Mouse (Mus musculus): Measurements from ENCODE around the gene Palld.

Palld gene

DNA sequence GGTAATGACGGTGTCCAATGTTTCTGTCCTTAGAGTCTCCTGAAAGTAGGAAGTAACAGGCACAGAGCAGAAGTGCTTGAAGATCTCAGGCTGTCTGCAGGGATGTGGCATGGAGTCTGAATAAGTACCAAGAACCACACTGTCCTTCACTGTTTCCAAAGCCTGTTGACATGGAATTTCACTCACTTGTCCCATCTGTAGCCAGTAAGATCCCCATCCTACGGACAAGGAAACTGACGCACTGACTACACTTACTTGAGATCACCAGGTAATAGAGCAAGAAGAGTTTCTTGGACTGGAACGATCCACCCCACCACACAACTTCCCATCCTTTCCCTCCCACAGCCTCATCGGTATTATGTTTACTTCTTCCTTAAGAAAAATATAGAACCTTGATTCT is 128.3 kb downstream of the Palld start:
- no peak for DNase-seq (ENCODE audit: low spot score in 2 of 2)

DNA sequence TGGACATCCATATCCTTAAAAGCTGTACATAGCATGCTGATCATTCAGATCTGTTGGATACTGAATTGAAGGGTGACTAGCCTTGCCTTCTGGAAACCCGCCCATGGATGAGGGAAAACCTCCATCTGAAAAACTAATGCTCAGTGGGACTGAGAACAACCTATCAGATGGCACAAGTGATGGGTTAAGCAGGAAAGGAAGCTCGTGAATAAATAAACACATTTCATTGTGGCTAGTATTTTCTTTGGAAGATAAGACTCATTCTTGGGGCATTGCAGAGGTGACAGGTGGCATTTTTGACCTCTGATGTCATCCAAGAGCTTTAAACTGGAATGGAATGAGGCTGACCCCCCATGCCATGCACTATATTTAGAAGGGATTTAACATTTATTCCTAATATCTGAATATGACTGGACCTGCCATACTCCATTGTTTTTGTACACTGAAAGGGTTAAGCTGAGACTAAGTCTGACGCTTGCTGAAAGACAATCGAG is 128.8 kb downstream of the Palld start:
- no peak for DNase-seq (ENCODE audit: low spot score in 2 of 2)

DNA sequence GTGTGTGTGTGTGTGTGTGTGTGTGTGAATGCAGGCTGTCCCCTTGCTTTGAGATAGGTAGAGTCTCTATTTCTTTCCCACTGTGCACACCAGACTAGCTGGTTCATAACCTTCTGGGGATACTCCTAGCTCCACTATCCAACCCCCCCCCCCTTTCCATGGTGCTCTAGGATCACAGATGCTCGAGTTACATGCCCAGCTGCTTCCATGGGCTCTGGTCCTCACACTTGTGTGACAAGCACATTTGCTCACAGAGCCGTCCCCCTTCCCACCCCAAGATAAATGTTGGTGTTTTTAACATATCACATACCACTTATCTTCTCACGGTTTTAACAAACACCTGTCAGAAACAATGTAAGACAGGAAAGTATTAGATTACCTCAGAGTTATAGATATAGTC is 131.2 kb downstream of the Palld start:
- DNase-seq (ENCODE audit: low spot score in 2 of 2), result no peak

DNA sequence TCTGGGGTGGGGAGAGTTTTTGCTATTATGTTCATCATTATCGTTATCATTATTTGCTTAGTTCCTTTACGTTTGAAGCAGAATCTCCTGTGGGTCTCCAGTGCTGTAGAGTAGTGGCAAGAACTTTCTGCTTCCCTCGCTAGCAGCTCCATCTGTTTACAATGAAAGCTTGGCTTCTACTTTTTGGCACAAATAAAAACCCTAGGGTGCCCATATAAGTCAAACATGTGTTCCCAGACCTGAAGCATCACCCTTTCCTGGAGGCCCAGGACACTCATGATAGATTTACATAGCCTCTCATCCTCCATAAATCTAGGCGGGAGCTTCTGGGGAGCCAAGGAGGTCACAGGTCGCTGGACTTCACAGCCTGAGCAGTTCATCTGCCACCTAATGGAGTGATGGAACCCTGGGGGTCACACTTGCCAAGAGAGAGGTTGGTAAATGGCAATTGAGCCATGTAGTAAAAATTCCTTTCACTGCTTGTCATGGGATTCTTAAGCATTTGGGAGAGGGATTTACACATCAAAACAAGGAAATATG is 133.1 kb downstream of the Palld start:
- no peak for DNase-seq (ENCODE audit: low spot score in 2 of 2)

DNA sequence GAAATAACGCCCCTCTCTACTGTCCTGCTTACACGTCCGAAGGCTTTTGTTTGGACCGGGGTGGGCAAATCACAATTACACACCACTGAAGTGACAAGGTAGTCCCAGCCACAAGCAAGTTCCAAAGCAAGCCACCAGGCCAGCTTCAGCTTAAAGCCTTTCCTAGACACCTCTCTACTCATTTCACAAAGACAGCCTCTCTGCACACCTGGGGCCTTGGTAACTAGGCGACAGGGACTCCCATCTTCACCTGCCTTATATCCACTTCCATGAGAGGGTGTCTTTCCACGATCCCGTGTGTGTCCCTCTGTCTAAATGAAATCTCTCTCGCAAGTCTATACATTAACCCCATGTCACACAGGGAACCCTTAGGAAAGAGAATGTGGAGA is 142.3 kb downstream of the Palld start:
- DNase-seq (ENCODE audit: low spot score in 2 of 2), result no peak

DNA sequence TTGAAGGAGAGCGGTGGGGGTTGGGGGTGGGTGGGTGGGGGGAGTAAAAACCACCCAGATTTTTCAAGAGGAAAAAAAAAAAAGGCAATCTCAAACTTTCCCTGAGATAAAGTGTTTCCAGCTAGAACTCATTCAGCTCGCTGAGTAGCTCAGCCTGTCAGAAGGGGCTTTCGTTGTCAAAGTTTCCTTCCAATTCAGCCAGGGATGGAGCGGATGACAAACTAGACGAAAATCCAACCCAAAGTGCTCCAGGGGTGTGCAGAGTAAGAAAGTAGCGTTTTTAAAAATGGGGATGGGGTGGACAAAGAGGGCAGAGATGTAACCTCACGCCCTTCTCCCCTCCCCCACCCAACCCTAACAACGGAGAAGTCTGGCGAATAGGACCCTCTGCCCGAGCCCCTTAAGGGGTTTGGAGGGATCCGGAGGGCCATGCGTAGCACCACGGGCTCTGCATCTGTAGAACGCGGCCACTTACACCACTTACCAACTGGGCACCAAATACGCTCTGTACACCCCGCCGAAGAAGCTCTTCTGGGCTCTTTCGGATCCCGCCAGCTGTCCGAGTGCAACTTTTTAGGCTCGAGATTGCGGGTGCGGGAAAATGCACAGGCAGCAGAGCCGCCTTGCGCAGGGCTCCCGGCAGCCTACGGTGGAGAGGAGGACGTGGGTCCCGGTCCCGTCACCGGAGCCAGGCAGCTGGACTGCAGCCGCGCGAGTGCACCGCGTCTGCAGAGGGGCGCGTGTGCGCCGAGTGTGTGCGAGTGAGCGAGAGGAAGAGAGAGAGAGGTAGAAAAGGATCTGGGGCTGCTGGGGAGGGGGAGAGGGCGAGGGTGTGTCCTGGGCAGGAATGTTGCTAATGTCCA is 142.9 kb downstream of the Palld start:
- no peak for DNase-seq (ENCODE audit: low spot score in 2 of 2)

DNA sequence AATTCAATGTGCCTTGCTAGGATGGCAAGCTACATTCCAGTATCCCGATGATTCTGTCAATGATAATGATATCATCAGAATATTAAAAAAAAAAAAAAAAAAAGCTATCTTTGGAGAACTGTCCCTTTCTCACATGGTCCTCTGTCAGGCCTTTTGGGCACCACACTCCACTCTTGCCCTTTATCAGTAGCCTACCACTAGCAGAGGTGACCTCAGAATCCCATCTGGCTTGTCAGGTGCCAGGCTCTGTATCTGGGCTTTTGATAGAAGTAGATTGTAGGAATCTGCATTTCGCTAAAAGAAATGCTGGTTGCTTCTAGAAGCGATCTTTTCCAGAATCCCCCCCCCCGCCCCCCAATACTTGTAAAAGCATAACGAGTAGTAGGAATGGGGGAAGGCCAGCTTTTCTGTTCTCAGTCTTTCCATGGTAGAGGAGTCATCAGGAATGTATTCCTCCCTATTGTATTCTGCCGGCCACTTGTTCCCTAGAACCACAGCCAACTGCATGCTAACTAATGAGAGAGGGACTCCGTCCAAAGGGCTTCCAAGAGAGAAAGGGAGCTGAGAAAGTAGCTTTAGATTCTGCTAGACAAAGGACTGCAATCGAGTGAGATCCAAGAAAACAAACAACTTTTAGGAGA is 143.7 kb downstream of the Palld start:
- no peak for DNase-seq (ENCODE audit: low spot score in 2 of 2)

DNA sequence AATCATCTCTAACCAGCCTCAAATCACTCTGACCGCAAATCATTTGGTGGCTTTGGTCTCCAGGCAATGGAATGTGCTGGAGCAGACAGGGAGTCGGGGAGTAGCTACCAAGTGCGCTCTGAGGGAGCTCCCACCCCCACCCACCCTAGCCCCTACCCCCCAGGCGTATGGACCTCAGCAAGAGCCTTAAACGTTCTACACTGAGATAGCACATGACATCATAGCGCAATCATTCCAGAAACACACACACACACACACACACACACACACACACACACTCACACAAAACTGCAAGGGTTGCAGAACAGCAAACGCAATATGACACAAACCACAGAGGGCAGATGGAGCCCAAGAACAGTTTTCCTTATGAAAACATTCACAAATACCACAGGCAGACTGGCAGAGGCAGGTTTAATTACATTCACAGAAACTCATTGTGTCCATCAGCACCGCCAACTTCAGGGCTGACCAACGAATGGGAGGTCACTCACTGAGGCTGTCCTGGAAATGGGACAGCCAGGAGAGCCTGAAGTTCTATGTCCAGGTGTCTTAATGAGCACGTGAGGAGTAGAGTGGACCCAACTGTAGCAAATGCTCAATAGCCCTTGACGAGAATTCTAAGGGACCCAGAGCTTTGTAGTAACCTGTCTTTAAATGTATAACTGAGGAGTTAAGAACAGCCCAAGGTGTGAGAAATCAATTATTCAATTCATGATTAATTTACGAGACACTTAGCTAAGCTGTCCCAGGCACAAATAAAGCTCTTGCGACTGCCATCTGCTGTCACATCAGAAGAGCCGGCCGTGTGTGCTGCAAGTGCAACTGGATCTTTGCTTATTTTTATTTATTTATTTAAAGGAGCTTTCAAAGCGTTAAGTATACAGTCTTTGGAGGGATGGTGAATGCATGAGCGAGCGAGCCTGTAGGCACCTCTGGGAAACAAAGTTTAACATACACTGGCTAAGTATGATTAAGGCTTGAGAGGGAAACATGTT is 145.2 kb downstream of the Palld start:
- DNase-seq (ENCODE audit: low spot score in 2 of 2), result no peak

DNA sequence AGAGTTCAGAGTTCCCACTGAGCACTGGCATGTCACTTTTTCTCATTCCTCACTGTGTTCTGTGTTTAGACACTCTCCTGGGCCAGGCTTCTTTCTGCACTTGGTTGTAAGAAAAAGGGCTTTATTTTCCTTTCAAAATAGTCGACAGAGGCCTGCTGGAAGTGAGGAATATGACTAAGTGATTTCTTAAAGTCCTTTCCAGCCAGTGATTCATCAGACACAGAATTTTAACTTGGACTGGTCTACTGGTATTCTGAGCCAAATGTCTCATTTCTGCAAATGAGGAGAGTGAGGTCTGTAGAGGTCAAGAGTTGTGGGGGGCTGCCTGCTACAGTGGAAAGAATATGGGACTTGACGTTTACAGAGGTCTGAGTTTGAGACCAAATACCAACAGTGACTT is 147.3 kb downstream of the Palld start:
- DNase-seq (ENCODE audit: low spot score in 2 of 2), result no peak

DNA sequence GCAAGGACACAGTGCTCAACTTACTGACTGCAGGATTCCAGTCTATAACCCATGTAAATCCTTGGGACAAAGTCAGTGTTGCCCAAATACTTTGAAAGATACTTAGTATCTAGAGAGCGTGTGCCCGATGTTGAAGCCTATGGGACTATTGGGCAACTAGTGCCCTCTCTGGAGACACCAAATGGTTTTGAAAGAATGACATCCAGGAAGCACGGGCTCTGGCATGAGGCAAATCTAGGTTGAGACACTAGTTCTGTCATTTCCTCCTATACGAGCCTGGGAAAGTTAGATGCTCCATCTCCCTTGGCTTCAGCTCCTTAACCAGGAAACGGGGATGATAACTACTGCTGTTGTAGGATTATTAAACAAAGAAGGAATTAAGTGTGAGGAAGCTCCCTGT is 155.4 kb downstream of the Palld start:
- DNase-seq (ENCODE audit: low spot score in 2 of 2), result no peak

DNA sequence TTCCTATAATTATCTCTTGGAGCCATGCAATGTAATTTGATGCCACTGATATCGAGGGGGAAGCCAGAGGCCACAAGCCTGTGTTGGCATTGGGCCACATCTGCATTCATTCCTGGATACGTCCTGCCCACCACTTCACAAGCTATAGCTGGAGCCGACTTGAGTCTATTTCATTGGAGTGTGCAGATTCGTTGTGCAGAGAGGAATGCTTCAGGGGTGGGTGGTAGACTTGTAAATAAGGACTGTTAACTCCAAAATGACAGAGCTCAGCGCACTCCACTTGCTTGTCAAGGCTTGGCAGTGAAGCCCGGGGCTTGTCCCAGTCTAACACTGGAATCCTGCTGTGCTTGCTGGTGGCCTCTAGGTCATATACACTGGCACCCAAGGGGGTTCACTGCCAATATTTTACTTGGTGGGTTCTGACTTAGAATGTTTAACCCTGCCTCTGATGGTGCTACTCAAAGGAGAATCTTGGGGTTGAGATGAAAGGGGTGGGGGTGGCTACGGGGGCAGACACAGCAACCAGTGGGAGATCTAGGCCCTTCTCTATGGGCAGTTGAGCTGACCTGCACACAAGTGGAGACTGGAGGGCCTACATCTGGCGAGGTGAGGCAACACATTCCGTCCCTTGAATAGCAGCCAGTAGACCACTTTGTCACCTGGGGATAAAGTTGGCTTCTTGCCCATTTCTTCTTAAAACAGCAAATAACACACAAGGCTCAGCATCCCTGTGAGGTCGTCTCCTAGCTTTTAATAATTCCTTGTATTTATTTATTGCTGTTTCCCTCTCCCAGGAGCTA is 157.1 kb downstream of the Palld start:
- no peak for DNase-seq (ENCODE audit: low spot score in 2 of 2)

DNA sequence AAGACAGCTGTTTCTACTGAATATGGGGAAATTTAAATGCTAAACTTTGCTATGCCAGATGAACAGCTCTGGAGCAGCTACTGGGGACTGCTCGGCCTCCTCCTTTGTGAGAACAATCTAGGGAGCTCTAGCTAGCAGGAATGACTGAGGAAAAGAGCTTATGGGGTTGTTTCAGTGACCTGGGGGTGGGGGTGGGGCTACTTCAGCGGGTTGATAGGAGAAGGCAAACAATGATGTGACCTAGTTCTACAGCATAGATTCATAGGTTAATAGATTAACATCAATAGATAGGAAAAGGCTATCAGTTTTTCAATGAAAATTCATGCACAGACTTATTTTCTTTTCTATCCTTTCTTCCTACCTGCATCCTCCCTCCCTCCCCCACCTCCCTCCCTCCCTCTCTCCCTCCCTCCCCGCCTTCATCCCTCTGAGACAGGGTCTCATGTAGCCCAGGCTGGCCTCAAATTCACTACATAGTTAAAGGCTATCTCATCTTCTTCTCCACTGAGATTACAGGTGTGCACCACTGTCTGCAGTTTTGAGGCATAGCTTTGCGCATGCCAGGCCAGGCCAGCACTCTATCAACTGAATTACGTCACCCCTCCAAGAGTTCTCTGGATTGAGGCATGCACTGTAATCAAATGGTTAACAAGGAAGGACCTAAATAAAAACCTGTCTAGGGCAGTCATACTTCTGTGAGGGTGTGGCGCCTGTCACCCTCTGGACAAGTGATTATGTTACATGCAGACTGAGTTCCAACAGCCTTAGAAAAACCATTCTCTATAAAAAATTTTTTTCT is 158.5 kb downstream of the Palld start:
- no peak for DNase-seq (ENCODE audit: low spot score in 2 of 2)

DNA sequence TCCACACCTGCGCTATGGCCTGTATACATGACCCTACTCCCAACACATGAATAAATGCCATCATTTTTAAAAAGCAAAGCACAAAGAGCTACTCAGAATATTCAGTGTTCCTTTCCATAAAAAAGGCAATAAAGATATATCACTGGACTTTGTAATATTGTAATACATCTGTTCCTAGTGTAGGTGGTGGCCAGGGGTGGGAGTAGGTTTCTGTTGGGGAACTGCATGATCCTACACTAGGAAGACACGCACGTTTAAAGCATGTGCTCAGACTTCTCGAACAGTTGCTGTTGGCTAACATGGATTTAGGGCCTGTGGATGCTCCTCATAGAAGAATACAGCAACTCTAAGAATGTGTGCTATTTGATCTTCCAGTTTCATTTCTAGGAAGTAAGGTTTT is 165.0 kb downstream of the Palld start:
- DNase-seq (ENCODE audit: low spot score in 2 of 2), result no peak

DNA sequence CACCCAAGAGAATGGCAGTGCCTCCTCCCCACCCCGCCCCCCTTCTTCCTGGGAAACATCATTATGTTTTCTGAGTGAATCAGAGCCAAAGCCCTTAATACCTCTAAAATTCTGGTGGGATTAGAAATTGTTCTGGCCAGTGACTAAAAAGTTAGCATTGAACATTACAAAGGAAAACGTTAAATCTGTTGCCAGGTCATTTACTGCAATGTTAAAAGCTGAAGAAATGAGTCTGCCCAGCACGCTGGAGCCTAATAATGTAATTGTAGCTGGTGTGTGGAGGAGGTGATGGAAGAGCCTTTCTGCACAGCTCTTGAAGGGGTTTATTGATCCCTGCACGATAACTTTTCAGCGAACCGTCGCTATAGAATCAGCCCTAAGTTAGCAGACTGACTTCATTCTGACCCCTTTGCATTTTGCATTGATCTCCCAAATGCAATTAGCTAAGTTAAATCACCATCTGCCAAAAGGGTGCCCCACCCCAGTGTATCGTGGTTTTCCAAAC is 165.7 kb downstream of the Palld start:
- DNase-seq (ENCODE audit: low spot score in 2 of 2), result no peak

DNA sequence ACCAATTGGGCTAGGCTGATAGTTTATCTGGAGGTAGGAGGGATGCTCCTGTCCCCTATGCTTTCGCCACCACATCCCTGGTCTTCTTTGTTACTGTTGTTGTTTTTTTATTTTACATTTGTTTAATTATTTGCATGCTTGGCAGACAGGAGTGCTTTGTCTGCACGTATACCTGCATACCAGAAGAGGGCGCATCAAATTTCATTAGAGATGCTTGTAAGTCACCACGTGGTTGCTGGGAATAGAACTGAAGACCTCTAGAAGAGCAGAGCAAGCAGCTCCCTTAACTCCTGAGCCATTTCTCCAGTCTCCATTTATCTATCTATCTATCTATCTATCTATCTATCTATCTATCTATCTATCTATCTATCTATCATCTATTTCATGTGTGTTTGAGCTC is 166.4 kb downstream of the Palld start:
- DNase-seq (ENCODE audit: low spot score in 2 of 2), result no peak

DNA sequence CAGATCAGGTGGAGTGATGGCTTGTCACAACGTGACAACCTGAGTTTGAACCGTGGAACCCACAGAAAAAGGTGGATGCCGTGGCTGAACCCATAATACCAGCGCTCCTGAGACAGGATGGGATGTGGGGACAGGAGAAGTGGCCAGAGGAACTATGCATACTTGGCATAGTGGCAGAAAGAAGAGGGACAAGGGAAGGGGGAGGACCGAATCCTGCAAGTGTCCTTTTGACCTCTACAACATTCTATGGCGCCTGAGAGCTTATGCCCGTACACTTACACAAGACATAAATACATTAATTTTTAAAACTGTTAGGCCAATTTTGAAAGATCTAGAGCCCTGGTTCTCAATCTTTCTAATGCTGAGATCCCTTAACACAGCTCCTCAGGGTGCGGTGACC is 168.3 kb downstream of the Palld start:
- DNase-seq (ENCODE audit: low spot score in 2 of 2), result no peak

DNA sequence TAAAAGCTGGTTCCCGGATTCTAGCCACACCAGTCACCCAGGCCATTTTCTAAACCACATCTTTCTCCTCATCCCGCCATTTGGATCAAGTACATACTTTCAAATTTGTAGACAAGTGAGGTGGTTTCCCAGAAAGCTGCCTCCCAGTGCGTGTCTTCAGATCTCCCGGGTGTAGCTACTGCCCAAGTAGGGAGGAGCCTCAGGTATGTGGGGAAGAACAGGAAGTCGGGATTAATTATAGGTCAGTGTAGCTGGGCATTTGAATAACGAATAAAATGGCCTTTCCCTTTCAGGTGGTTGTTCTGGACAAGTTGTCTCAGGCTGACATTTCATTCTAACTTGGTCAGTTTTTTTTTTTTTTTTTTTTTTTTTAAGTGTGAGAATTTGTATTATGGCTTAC is 170.3 kb downstream of the Palld start:
- DNase-seq (ENCODE audit: low spot score in 2 of 2), result no peak

DNA sequence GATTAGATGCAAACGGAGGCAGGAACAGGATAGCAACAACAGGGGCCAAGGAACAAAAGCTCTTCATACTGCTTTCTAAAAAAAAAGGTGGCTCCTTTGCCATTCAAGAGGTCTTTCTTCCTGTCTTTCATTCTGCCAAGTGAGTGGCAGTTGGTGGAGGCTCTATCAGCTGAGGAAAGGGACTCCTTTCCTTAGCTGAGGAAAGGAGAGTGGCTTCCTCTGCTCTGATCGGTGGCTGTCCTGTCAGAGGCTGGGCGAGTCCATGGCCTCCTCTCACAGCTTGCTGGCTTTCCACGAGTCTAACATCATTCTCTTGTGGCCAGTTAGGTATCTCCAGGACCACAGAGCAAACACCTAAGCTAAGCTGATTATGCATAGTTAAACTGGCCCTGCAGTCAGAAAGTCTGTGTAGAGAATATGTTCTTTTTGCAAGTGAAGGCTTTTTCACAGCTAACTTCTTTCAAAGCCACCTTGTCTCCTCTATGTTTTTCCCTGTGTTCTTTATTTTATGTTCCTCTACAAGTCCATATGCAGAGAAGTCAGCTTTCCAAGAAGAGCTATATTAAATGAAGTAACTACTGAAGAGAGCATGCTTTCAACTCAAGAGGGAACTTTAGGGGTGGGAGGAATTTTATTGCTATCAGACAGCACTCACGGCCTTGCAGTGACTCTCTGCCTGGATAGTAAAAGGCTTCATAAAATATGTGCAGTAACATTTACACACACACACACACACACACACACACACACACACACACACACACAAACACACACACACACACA is 171.0 kb downstream of the Palld start:
- no peak for DNase-seq (ENCODE audit: low spot score in 2 of 2)

DNA sequence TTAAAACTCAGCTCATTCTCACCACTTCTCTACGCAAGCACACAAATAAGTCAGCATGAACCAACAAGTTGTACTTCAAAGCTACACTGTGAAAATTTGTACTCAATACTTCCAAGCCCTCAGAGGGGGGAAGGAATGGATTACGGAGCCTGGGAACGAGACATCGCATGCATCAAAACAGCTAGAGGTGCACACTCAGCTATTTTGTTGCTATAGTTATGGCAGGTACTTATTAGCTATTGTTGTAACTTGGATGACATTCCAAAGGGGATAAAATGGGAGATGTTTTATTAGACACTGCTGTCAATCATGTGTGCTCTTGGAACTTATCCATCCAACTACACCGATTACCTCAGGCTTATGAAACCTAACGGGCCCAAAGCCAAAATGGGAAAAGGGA is 171.8 kb downstream of the Palld start:
- no peak for DNase-seq (ENCODE audit: low spot score in 2 of 2)
